Mouse (Mus musculus): ENCODE results near the gene Olfr592.
"Not testable (repeated sequence)": the region's sequence is repeated elsewhere in the genome, so short reads cannot be mapped to it uniquely, and the experiment has no call there.

Olfr592 gene
- long read RNA-seq, experiment 1, result 0 reads
- long read RNA-seq, experiment 2, result 0 reads

GRCm38 (mm10) chr7:103184503-103184902 lies at the start of gene Olfr592:
Gene Olfr592, plus strand, starts transcription at chr7:103184803.
- intact Hi-C loops (cut with DNase I), result not testable (repeated sequence)

GRCm38 (mm10) chr7:103140579-103140978 lies 44.0 kb upstream of the Olfr592 start, which contains the start of gene Olfr588-ps1:
Gene Olfr588-ps1, plus strand, starts transcription at chr7:103140879.
- intact Hi-C loops (cut with DNase I), result no loop called here

- intact Hi-C loops (cut with DNase I), result no loop called here
These were observed 28.3 kb upstream of the Olfr592 start, which contains the start of gene Olfr589 for GRCm38 (mm10) chr7:103156256-103156655. Gene Olfr589, minus strand, starts transcription at chr7:103156356.

GRCm38 (mm10) chr7:103169697-103170096 lies 14.9 kb upstream of the Olfr592 start:
- intact Hi-C loops (cut with DNase I), result no loop called here

- intact Hi-C loops (cut with DNase I), result no loop called here
These were observed 6.4 kb upstream of the Olfr592 start, which contains the start of gene Olfr591 for GRCm38 (mm10) chr7:103178240-103178639. Gene Olfr591, minus strand, starts transcription at chr7:103178340.

GRCm38 (mm10) chr7:103211562-103211961 lies 27.0 kb downstream of the Olfr592 start, which contains the start of gene Olfr593:
Gene Olfr593, plus strand, starts transcription at chr7:103211862.
- intact Hi-C loops (cut with DNase I), result no loop called here

GRCm38 (mm10) chr7:103212050-103212449 lies 27.4 kb downstream of the Olfr592 start:
- intact Hi-C loops (cut with DNase I), result not testable (repeated sequence)

GRCm38 (mm10) chr7:103216696-103217095 lies 32.1 kb downstream of the Olfr592 start, which contains the start of gene Olfr594:
Gene Olfr594, plus strand, starts transcription at chr7:103216996.
- intact Hi-C loops (cut with DNase I), result no loop called here
